Mouse (Mus musculus) neural tube, embryonic 14.5 days (tissue): ENCODE data around the gene Trim7. TPM values are rescaled to one million over a fixed set of nuclear protein-coding genes. Genes with fewer than 3 reads are reported as not detected.
"Not testable (repeated sequence)": the region's sequence is repeated elsewhere in the genome, so short reads cannot be mapped to it uniquely, and the experiment has no call there.

ENCODE experiments used
- ATAC-seq: fragments of 200-750 bp; cut with Nextera tagmentation; 2 replicates; pipeline ENCODE4 v1.8.0; 2017; ENCODE audit warnings: low read depth, mild to moderate bottlenecking, moderate TSS enrichment, moderate library complexity
- H3K27ac ChIP-seq: fragments of 300-500 bp; sonication (generic); 2 replicates; pipeline ENCODE4 v1.5.1; 2014; ENCODE audit warnings: low read depth, mild to moderate bottlenecking, control low read depth, low read length, moderate library complexity, mixed read lengths
- H3K27me3 ChIP-seq: fragments of 300-500 bp; sonication (generic); 2 replicates; pipeline ENCODE4 v1.6.1; 2014; ENCODE audit warnings: low read length; ENCODE audit not compliant: control insufficient read depth, insufficient read depth
- H3K36me3 ChIP-seq: fragments of 300-500 bp; sonication (generic); 2 replicates; pipeline ENCODE4 v1.6.1; 2014; ENCODE audit warnings: low read length, mixed read lengths; ENCODE audit not compliant: control insufficient read depth, insufficient read depth
- H3K4me1 ChIP-seq: fragments of 300-500 bp; sonication (generic); 2 replicates; pipeline ENCODE4 v1.6.1; 2014; ENCODE audit warnings: low read length; ENCODE audit not compliant: control insufficient read depth, insufficient read depth
- H3K4me2 ChIP-seq: fragments of 300-500 bp; sonication (generic); 2 replicates; pipeline ENCODE4 v1.6.1; 2014; ENCODE audit warnings: mild to moderate bottlenecking, low read depth, low read length, control low read depth
- H3K4me3 ChIP-seq: fragments of 300-500 bp; sonication (generic); 2 replicates; pipeline ENCODE4 v1.5.1; 2014; ENCODE audit warnings: low read depth, low read length, control low read depth, mixed read lengths
- H3K9ac ChIP-seq: fragments of 300-500 bp; sonication (generic); replicated peaks from 2 replicates; pipeline ENCODE4 v1.6.1; 2014; ENCODE audit warnings: low read depth, mild to moderate bottlenecking, control low read depth, low read length, mixed read lengths
- H3K9me3 ChIP-seq: fragments of 300-500 bp; sonication (generic); 2 replicates; pipeline ENCODE4 v1.6.1; 2016; ENCODE audit warnings: low read length; ENCODE audit not compliant: control insufficient read depth
- WGBS: fragments of 180-500 bp; shearing (Covaris S2); extraction: QIAGEN DNeasy Blood & Tissue Kit; methylation state at CpG from one replicate; pipeline ENCODE4 v1.1.7; 2014; 5-methylcytosine and 5-hydroxymethylcytosine counted together
- polyA plus RNA-seq: library from polyadenylated mRNA; unstranded; fragments of >200 nt; fragmentation: Nextera tagmentation; extraction: Ambion mirVana; gene quantifications from 2 replicates; pipeline ENCODE4 v1.2.1, GENCODE M21; 2014

Trim7 gene
- polyA plus RNA-seq, 1 experiment from 2014 or later: 2.0 TPM

GRCm38 (mm10) chr11:48838879-48839680 lies 13.1 kb downstream of the Trim7 start:
- Histone ChIP-seq H3K4me3 (peak overlapping the region; percentile 81), H3K9me3 (no peaks in the 10 kb centered on the region), H3K27me3 (peaks cover 2% of the 10 kb centered on the region; the same call in 1 of the 2 replicates), H3K4me1 (no peaks in the 10 kb centered on the region), H3K4me2 (peak overlapping the region; percentile 65; the same call in 1 of the 2 replicates), H3K27ac (no peak overlapping the region), H3K9ac (no peak overlapping the region), H3K36me3 (no peaks in the 10 kb centered on the region)
- WGBS: 73% methylated on average over 10 of the region's 10 CpGs
- no peak for ATAC-seq

- ATAC-seq: no peak
- Histone ChIP-seq H3K4me1 (no peaks in the 10 kb centered on the region), H3K36me3 (no peaks in the 10 kb centered on the region), H3K4me3 (no peak overlapping the region), H3K27ac (no peak overlapping the region), H3K9me3 (no peaks in the 10 kb centered on the region), H3K4me2 (no peak overlapping the region), H3K27me3 (peaks cover 2% of the 10 kb centered on the region; the same call in 1 of the 2 replicates), H3K9ac (no peak overlapping the region)
These were observed 14.9 kb downstream of the Trim7 start for GRCm38 (mm10) chr11:48840805-48841204.

GRCm38 (mm10) chr11:48841213-48841612 lies 15.3 kb downstream of the Trim7 start:
- 80% methylated on average over 5 of the region's 5 CpGs for WGBS

GRCm38 (mm10) chr11:48842378-48842792 lies 16.4 kb downstream of the Trim7 start:
- H3K36me3 ChIP-seq: no peaks in the 10 kb centered on the region
- H3K27ac ChIP-seq: no peak overlapping the region
- 75% methylated on average over 4 of the region's 4 CpGs for WGBS
- H3K27me3 ChIP-seq: peaks cover 2% of the 10 kb centered on the region; the same call in 1 of the 2 replicates
- no peak for ATAC-seq
- no peak overlapping the region for H3K4me2 ChIP-seq
- H3K4me3 ChIP-seq: no peak overlapping the region
- no peaks in the 10 kb centered on the region for H3K9me3 ChIP-seq
- no peak overlapping the region for H3K9ac ChIP-seq
- no peaks in the 10 kb centered on the region for H3K4me1 ChIP-seq

More at GRCm38 (mm10) chr11:48841213-48841612, 15.3 kb downstream of the Trim7 start:
- no peak for ATAC-seq
- H3K27me3 ChIP-seq: peaks cover 2% of the 10 kb centered on the region; the same call in 1 of the 2 replicates
- no peak overlapping the region for H3K4me3 ChIP-seq
- H3K9ac ChIP-seq: no peak overlapping the region
- no peak overlapping the region for H3K27ac ChIP-seq
- H3K4me2 ChIP-seq: no peak overlapping the region
- H3K36me3 ChIP-seq: no peaks in the 10 kb centered on the region
- H3K9me3 ChIP-seq: no peaks in the 10 kb centered on the region
- no peaks in the 10 kb centered on the region for H3K4me1 ChIP-seq

GRCm38 (mm10) chr11:48843202-48843601 lies 17.3 kb downstream of the Trim7 start:
- 87% methylated on average over 11 of the region's 11 CpGs for WGBS
- Histone ChIP-seq H3K4me1 (no peaks in the 10 kb centered on the region), H3K36me3 (no peaks in the 10 kb centered on the region), H3K9me3 (no peaks in the 10 kb centered on the region), H3K27ac (no peak overlapping the region), H3K4me2 (no peak overlapping the region), H3K4me3 (no peak overlapping the region), H3K9ac (no peak overlapping the region), H3K27me3 (no peaks in the 10 kb centered on the region)
- ATAC-seq: no peak

- Histone ChIP-seq H3K27ac (no peak overlapping the region), H3K9me3 (no peaks in the 10 kb centered on the region), H3K4me2 (no peak overlapping the region), H3K36me3 (no peaks in the 10 kb centered on the region), H3K9ac (no peak overlapping the region), H3K4me3 (no peak overlapping the region), H3K4me1 (no peaks in the 10 kb centered on the region), H3K27me3 (no peaks in the 10 kb centered on the region)
- ATAC-seq: no peak
- 61% methylated on average over 6 of the region's 6 CpGs for WGBS
These were observed 18.4 kb downstream of the Trim7 start for GRCm38 (mm10) chr11:48844309-48844708.

- H3K27me3 ChIP-seq: no peaks in the 10 kb centered on the region
- H3K9me3 ChIP-seq: no peaks in the 10 kb centered on the region
- no peak overlapping the region for H3K4me3 ChIP-seq
- no peak overlapping the region for H3K4me2 ChIP-seq
- 34% methylated on average over 13 of the region's 13 CpGs for WGBS
- no peaks in the 10 kb centered on the region for H3K4me1 ChIP-seq
- H3K9ac ChIP-seq: no peak overlapping the region
- H3K36me3 ChIP-seq: no peaks in the 10 kb centered on the region
- ATAC-seq: no peak
- no peak overlapping the region for H3K27ac ChIP-seq
These were observed 19.4 kb downstream of the Trim7 start for GRCm38 (mm10) chr11:48845244-48845815.

- H3K27ac ChIP-seq, H3K4me2 ChIP-seq, H3K4me3 ChIP-seq, H3K9me3 ChIP-seq, H3K36me3 ChIP-seq, ATAC-seq, H3K27me3 ChIP-seq, H3K4me1 ChIP-seq, H3K9ac ChIP-seq: not testable (repeated sequence)
- 79% methylated on average over 2 of the region's 2 CpGs for WGBS
These were observed 20.4 kb downstream of the Trim7 start for GRCm38 (mm10) chr11:48846362-48846761.

GRCm38 (mm10) chr11:48846881-48847280 lies 20.9 kb downstream of the Trim7 start:
- Histone ChIP-seq H3K9me3 (no peaks in the 10 kb centered on the region), H3K9ac (no peak overlapping the region), H3K4me2 (no peak overlapping the region), H3K36me3 (no peaks in the 10 kb centered on the region), H3K4me1 (no peaks in the 10 kb centered on the region), H3K27me3 (no peaks in the 10 kb centered on the region), H3K4me3 (no peak overlapping the region), H3K27ac (no peak overlapping the region)
- 61% methylated on average over 5 of the region's 5 CpGs for WGBS
- ATAC-seq: no peak
